Mouse (Mus musculus): Measurements from ENCODE around the gene Camta1.

DNA sequence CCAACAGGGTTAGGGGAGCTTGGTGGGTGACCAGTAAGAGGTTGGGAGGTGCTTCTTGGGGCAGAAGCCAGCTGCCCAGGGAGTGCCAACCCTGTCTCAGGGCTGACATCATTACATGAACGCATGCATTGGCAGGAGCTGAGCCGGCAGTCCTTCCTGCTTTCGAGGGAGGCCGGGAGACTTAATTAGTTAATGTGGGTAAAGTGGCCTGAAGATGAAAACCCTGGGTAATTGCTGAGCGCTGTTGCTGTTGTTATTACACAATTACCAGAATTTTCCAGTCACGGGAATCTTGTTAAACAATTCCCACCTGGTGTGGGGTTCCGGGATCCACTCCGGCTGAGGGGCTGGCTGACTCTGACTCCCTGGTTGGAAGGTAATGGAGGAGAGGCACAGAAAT lies 689.1 kb downstream of the Camta1 start:
- TF ChIP-seq CTCF (IDR thresholded peaks at IDR 0.05; ENCODE audit: borderline replicate concordance, control insufficient read depth, extremely low read depth, insufficient read depth, low read length, poor library complexity) (no peak), POLR2A (IDR thresholded peaks at IDR 0.05; ENCODE audit: control insufficient read depth, extremely low read depth, insufficient read depth, low read length, poor library complexity) (no peak)
